Mouse (Mus musculus) embryonic facial prominence, embryonic 13.5 days (tissue): Measurements from ENCODE around the gene Gm13277. TPM values are rescaled to one million over a fixed set of nuclear protein-coding genes. Genes with fewer than 3 reads are reported as not detected.
A peak's percentile ranks its signal among the peaks of the same experiment; 100 is the strongest.
"Not testable (repeated sequence)": the region's sequence is repeated elsewhere in the genome, so short reads cannot be mapped to it uniquely, and the experiment has no call there.

ENCODE experiments used
- ATAC-seq: fragments of 200-750 bp; cut with Nextera tagmentation; 2 replicates; pipeline ENCODE4 v1.8.0; 2017; ENCODE audit warnings: low read depth; ENCODE audit not compliant: insufficient number of reproducible peaks, insufficient read depth, low FRiP score, low TSS enrichment
- H3K27ac ChIP-seq: fragments of 300-500 bp; sonication (generic); 2 replicates; pipeline ENCODE4 v1.5.1; 2015; ENCODE audit warnings: moderate library complexity, mild to moderate bottlenecking, inconsistent platforms
- H3K27me3 ChIP-seq: fragments of 300-500 bp; sonication (generic); 2 replicates; pipeline ENCODE4 v1.6.1; 2015; ENCODE audit warnings: mild to moderate bottlenecking, inconsistent platforms
- H3K36me3 ChIP-seq: fragments of 300-500 bp; sonication (generic); 2 replicates; pipeline ENCODE4 v1.6.1; 2015; ENCODE audit warnings: mild to moderate bottlenecking, inconsistent platforms
- H3K4me1 ChIP-seq: fragments of 300-500 bp; sonication (generic); 2 replicates; pipeline ENCODE4 v1.6.1; 2015; ENCODE audit warnings: inconsistent platforms
- H3K4me2 ChIP-seq: fragments of 300-500 bp; sonication (generic); 2 replicates; pipeline ENCODE4 v1.6.1; 2015; ENCODE audit warnings: moderate library complexity, mild to moderate bottlenecking, inconsistent platforms
- H3K4me3 ChIP-seq: fragments of 300-500 bp; sonication (generic); 2 replicates; pipeline ENCODE4 v1.5.1; 2015; ENCODE audit warnings: mild to moderate bottlenecking, inconsistent platforms
- H3K9ac ChIP-seq: fragments of 300-500 bp; sonication (generic); 2 replicates; pipeline ENCODE4 v1.6.1; 2015; ENCODE audit warnings: mild to moderate bottlenecking, inconsistent platforms
- H3K9me3 ChIP-seq: fragments of 300-500 bp; sonication (generic); 2 replicates; pipeline ENCODE4 v1.6.1; 2016; ENCODE audit warnings: inconsistent platforms
- WGBS: fragments of 180-500 bp; shearing (Covaris S2); methylation state at CpG from one replicate; pipeline ENCODE4 v1.1.7; 2015; ENCODE audit warnings: mixed read lengths; 5-methylcytosine and 5-hydroxymethylcytosine counted together
- polyA plus RNA-seq: library from polyadenylated mRNA; unstranded; fragments of >200 nt; fragmentation: Nextera tagmentation; extraction: Ambion mirVana; gene quantifications from 2 replicates; pipeline ENCODE4 v1.2.1, GENCODE M21; 2015

The Gm13277 gene
- polyA plus RNA-seq, 1 experiment from 2014 or later = not detected

GRCm38 (mm10) chr4:88760431-88760830, 28.0 kb upstream of the Gm13277 start:
- not testable (repeated sequence) for H3K27me3 ChIP-seq, H3K9me3 ChIP-seq, H3K4me1 ChIP-seq, ATAC-seq, H3K36me3 ChIP-seq
- under 1% methylated on average over 26 of the region's 28 CpGs for WGBS
- Histone ChIP-seq H3K9ac (peak overlapping the region; percentile 61; the same call in 1 of the 2 replicates), H3K27ac (peak overlapping the region; percentile 68), H3K4me3 (peak overlapping the region; percentile 45), H3K4me2 (peak overlapping the region; percentile 60)

- H3K27ac ChIP-seq, H3K9ac ChIP-seq, H3K4me1 ChIP-seq, H3K4me2 ChIP-seq, H3K36me3 ChIP-seq, ATAC-seq, H3K9me3 ChIP-seq, H3K4me3 ChIP-seq, H3K27me3 ChIP-seq: not testable (repeated sequence)
- 76% methylated on average over 6 of the region's 8 CpGs for WGBS
Measured at GRCm38 (mm10) chr4:88761776-88762175, 26.7 kb upstream of the Gm13277 start.

DNA sequence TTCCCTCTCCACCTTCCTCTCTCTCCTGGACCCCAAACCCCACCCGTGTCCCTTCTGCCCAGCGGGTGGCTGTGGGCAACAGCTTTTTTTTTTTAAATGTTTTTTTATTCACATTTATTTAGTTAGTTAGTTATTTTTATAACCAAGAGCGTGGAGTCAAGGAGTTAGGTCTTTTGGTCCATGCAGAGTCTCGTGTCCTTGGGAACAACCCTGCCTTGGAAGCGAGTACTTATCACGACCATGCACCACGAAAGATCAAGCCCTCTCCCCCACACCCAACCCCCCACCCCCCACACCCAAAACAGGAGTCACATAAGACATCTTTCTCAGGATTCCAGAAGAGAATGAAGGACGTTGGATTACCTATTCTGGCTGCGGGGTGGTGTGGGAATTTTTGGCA, 26.1 kb upstream of the Gm13277 start:
- not testable (repeated sequence) for H3K4me3 ChIP-seq, H3K4me1 ChIP-seq, H3K36me3 ChIP-seq, H3K27me3 ChIP-seq, H3K9me3 ChIP-seq, H3K9ac ChIP-seq, H3K27ac ChIP-seq, ATAC-seq
- H3K4me2 ChIP-seq = peak overlapping the region; percentile 51; the same call in 1 of the 2 replicates
- WGBS = 48% methylated on average over 9 of the region's 9 CpGs

DNA sequence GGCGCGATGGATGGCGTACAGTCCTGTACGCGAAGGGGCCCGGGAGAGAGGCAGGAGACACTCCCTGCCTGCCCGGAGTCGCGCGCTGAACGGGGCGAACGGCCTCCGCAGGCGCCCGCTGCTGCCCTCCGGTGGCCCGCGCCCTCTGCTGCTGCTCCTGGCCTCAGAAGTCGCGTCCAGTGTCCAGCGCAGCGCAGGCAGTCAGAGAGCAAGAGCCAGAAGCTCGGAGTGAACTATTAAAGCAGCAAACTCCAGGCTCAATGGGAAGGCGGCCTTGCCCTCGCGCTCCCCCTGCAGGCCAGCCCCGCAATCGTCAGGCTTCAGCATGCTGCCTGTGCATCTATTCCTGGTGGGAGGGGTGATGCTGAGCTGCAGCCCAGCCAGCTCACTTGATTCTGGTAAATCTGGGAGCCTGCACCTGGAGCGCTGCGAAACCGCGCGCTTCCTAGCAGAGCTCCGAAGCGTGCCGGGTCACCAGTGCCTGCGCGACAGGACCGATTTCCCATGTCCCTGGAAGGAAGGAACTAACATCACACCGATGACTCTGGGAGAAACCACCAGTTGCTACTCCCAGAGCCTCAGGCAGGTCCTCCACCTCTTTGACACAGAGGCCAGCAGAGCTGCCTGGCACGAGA, 24.9 kb upstream of the Gm13277 start:
- H3K27ac ChIP-seq = peak overlapping the region; percentile 64; the same call in 1 of the 2 replicates
- not testable (repeated sequence) for ATAC-seq, H3K27me3 ChIP-seq, H3K36me3 ChIP-seq, H3K4me1 ChIP-seq, H3K9me3 ChIP-seq
- 5% methylated on average over 29 of the region's 42 CpGs for WGBS
- H3K9ac ChIP-seq = peak overlapping the region; percentile 67
- peak overlapping the region; percentile 57 for H3K4me2 ChIP-seq
- H3K4me3 ChIP-seq = peak overlapping the region; percentile 45

GRCm38 (mm10) chr4:88773534-88773933, 14.9 kb upstream of the Gm13277 start, which contains the start of gene Gm13290:
Gm13290 (plus strand) TSS chr4:88773834.
- no CpG with 5 or more reads among the region's 32 CpGs for WGBS
- not testable (repeated sequence) for H3K9me3 ChIP-seq

GRCm38 (mm10) chr4:88776622-88777021, 11.8 kb upstream of the Gm13277 start, which contains the start of gene Gm13289:
Gm13289 (plus strand) TSS chr4:88776922.
- H3K27me3 ChIP-seq, H3K9me3 ChIP-seq, H3K4me3 ChIP-seq, ATAC-seq, H3K27ac ChIP-seq, H3K36me3 ChIP-seq, H3K9ac ChIP-seq, H3K4me2 ChIP-seq, H3K4me1 ChIP-seq: not testable (repeated sequence)
- WGBS = no CpG with 5 or more reads among the region's 29 CpGs

More at GRCm38 (mm10) chr4:88773534-88773933, 14.9 kb upstream of the Gm13277 start, which contains the start of gene Gm13290:
- not testable (repeated sequence) for H3K4me1 ChIP-seq, H3K27ac ChIP-seq, H3K36me3 ChIP-seq, H3K4me3 ChIP-seq, H3K4me2 ChIP-seq, ATAC-seq, H3K27me3 ChIP-seq, H3K9ac ChIP-seq

DNA sequence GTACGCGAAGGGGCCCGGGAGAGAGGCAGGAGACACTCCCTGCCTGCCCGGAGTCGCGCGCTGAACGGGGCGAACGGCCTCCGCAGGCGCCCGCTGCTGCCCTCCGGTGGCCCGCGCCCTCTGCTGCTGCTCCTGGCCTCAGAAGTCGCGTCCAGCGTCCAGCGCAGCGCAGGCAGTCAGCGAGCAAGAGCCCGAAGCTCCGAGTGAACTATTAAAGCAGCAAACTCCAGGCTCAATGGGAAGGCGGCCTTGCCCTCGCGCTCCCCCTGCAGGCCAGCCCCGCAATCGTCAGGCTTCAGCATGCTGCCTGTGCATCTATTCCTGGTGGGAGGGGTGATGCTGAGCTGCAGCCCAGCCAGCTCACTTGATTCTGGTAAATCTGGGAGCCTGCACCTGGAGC, 8.9 kb upstream of the Gm13277 start, which contains the start of gene Gm13272:
TSS of gene Gm13272 (plus strand) at position 301 of the 400 bp plus-strand sequence.
- not testable (repeated sequence) for H3K27me3 ChIP-seq, H3K27ac ChIP-seq, H3K4me1 ChIP-seq, ATAC-seq, H3K36me3 ChIP-seq, H3K9me3 ChIP-seq, H3K4me3 ChIP-seq, H3K9ac ChIP-seq, H3K4me2 ChIP-seq
- no CpG with 5 or more reads among the region's 29 CpGs for WGBS

DNA sequence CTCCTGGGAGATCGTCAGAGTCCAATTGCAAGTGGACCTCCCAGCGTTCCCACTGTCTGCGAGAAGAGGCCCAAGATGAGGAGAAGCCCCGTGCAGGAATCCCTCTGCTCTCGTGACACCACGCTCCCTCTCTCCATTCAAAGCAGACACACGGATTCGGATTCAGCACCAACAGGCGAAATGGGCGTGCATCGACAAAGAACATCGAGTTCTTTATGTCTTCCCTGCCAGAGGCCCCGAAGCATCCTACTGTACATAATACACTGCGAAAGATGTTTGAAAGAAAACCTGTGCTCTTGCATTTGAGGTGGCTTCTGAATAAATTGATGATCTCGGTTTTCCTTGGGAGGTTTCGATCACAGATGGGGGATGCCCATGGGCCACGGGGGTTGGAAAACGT, 8.1 kb upstream of the Gm13277 start:
- not testable (repeated sequence) for H3K9me3 ChIP-seq, H3K36me3 ChIP-seq, H3K4me1 ChIP-seq, H3K27me3 ChIP-seq, H3K4me2 ChIP-seq, H3K9ac ChIP-seq, H3K27ac ChIP-seq, ATAC-seq, H3K4me3 ChIP-seq
- 41% methylated on average over 16 of the region's 18 CpGs for WGBS

- peak within 1 kb of the TSS; percentile 47 for H3K4me2 ChIP-seq
- H3K4me3 ChIP-seq = peak within 1 kb of the TSS; percentile 30
- 15% methylated on average over 5 of the region's 7 CpGs for WGBS
Measured at GRCm38 (mm10) chr4:88781831-88782230, 6.6 kb upstream of the Gm13277 start, which contains the start of gene Ifnz. Ifnz (plus strand) TSS chr4:88782131.

GRCm38 (mm10) chr4:88782335-88782734, 6.1 kb upstream of the Gm13277 start:
- H3K4me1 ChIP-seq = not testable (repeated sequence)
- WGBS = 0% methylated on average over 14 of the region's 31 CpGs

More at GRCm38 (mm10) chr4:88781831-88782230, 6.6 kb upstream of the Gm13277 start, which contains the start of gene Ifnz:
- H3K36me3 ChIP-seq, H3K27me3 ChIP-seq, ATAC-seq, H3K27ac ChIP-seq, H3K9me3 ChIP-seq, H3K4me1 ChIP-seq: not testable (repeated sequence)
- 0 out of 2 replicates have a peak within 1 kb of the TSS, but pooled peaks have one; percentile 21 for H3K9ac ChIP-seq

GRCm38 (mm10) chr4:88785409-88785808, 3.0 kb upstream of the Gm13277 start, which contains the start of gene Gm13276:
Gm13276 (plus strand) TSS chr4:88785709.
- H3K4me2 ChIP-seq, ATAC-seq, H3K27ac ChIP-seq, H3K27me3 ChIP-seq, H3K4me1 ChIP-seq, H3K4me3 ChIP-seq, H3K9ac ChIP-seq, H3K9me3 ChIP-seq, H3K36me3 ChIP-seq: not testable (repeated sequence)
- no CpG with 5 or more reads among the region's 27 CpGs for WGBS

More at GRCm38 (mm10) chr4:88782335-88782734, 6.1 kb upstream of the Gm13277 start:
- peak overlapping the region; percentile 30 for H3K4me3 ChIP-seq
- not testable (repeated sequence) for H3K27me3 ChIP-seq, ATAC-seq, H3K9me3 ChIP-seq, H3K36me3 ChIP-seq, H3K27ac ChIP-seq
- H3K4me2 ChIP-seq = peak overlapping the region; percentile 47
- 0 out of 2 replicates have a peak overlapping the region, but pooled peaks have one; percentile 21 for H3K9ac ChIP-seq

- not testable (repeated sequence) for H3K4me3 ChIP-seq, H3K36me3 ChIP-seq, H3K4me1 ChIP-seq, ATAC-seq, H3K27ac ChIP-seq, H3K9me3 ChIP-seq, H3K27me3 ChIP-seq, H3K9ac ChIP-seq, H3K4me2 ChIP-seq
- WGBS = no CpG with 5 or more reads among the region's 28 CpGs
Measured at GRCm38 (mm10) chr4:88791250-88791649, 2.8 kb downstream of the Gm13277 start, which contains the start of gene Gm13278. Gm13278 (plus strand) TSS chr4:88791550.
